17 mouse cellular contexts compared by ENCODE assay signal in the genomic region with DNA sequence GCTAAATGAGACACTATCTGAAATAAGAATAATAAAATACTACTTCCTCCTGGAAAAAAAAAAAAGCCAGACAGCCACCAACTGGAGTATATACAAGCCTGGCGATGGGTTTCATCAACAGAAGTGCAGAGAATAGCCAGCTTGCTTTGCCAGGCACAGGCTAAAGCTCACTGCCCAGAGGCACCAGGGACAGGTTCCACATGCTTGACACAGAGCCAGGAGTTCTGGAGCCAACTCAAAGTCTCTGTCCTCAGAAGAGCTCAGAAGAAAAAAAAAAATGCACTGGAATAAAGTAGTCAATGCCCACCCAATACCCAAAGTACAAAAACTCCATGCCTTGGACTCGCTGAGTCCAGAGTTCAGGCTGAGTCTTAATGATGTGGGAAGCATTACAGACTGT.
DNase-seq lines count a peak whose midpoint lies in the region; ATAC-seq and TF ChIP-seq lines count a peak whose summit lies in the region.
"Had no signal": no experiment of that assay in that cellular context is flagged by ENCODE, and none has a peak within 500 bp of the region (broad histone marks: within the 10 kb centered on the region; RNA-seq: fewer than 3 reads in every experiment).

No protein-coding gene starts in this region.

- TF ChIP-seq POLR2A in kidney, adult 2 months (IDR thresholded peaks at IDR 0.05; ENCODE audit: low read depth, low read length): no peak

- H3K9me3 ChIP-seq in kidney, embryonic 15.5 days (replicated peaks): no peaks in the 10 kb centered on the region
- H3K9me3 ChIP-seq: embryonic facial prominence, embryonic 10.5 days; heart, embryonic 10.5 days; limb, embryonic 13.5 days; neural tube, embryonic 12.5 days; stomach, embryonic 15.5 days had no signal

- H3K4me1 ChIP-seq in kidney, adult 2 months (ENCODE audit: control insufficient read depth, insufficient read depth, low read length): no peaks in the 10 kb centered on the region
- peaks cover 9% of the 10 kb centered on the region for H3K4me1 ChIP-seq in kidney, embryonic 15.5 days
- H3K4me1 ChIP-seq: heart, embryonic 10.5 days; stomach, embryonic 15.5 days had no signal

- no peak overlapping the region for H3K27ac ChIP-seq in kidney, adult 2 months (ENCODE audit: insufficient read depth, low read depth, low read length)
- no peak overlapping the region for H3K27ac ChIP-seq in kidney, embryonic 15.5 days
- H3K27ac ChIP-seq: embryonic facial prominence, embryonic 10.5 days; heart, embryonic 10.5 days; limb, embryonic 13.5 days; neural tube, embryonic 12.5 days; stomach, embryonic 15.5 days had no signal

- intact Hi-C loops in gastrocnemius, postnatal 36 days (cut with DNase I): no loop called here

- ATAC-seq in kidney, embryonic 15.5 days (replicated peaks; ENCODE audit: low FRiP score): no peak
- ATAC-seq: activated CD4-positive, CD25-positive, alpha-beta regulatory T cell, adult 4 months; forebrain, embryonic 14.5 days; Patski had no signal

- H3K4me2 ChIP-seq in kidney, embryonic 15.5 days: no peak overlapping the region
- H3K4me2 ChIP-seq: neural tube, embryonic 12.5 days; stomach, embryonic 15.5 days had no signal

- no peak for TF ChIP-seq CTCF in kidney, adult 2 months (conservative IDR thresholded peaks at IDR 0.05; ENCODE audit: insufficient read depth, insufficient read length, low read depth, low read length)

- H3K4me3 ChIP-seq in kidney, adult 2 months (ENCODE audit: insufficient read depth, low read depth, low read length): no peak overlapping the region
- H3K4me3 ChIP-seq in kidney, embryonic 15.5 days (replicated peaks): no peak overlapping the region
- H3K4me3 ChIP-seq: embryonic facial prominence, embryonic 10.5 days; heart, embryonic 10.5 days; limb, embryonic 13.5 days; neural tube, embryonic 12.5 days; stomach, embryonic 15.5 days had no signal

- no peak overlapping the region for H3K9ac ChIP-seq in kidney, embryonic 15.5 days
- H3K9ac ChIP-seq: limb, embryonic 13.5 days; neural tube, embryonic 12.5 days; stomach, embryonic 15.5 days had no signal

- 63% methylated on average over 2 of the region's 2 CpGs for WGBS in kidney, adult 2 months
- 93% methylated on average over 2 of the region's 2 CpGs for WGBS in kidney, embryonic 15.5 days

- DNase-seq in gastrocnemius, postnatal 10 days: peak; percentile 27
- no peak for DNase-seq in gastrocnemius, postnatal 36 days
- peak; percentile 59 for DNase-seq in kidney, adult 2 months
- peak; percentile 6 for DNase-seq in Muller cell, postnatal 12 days (ENCODE audit: inconsistent ontology term)
- peak; percentile 56 for DNase-seq in fat pad, adult 2 months (ENCODE audit: extremely low read depth, low read depth, low spot score)
- no peak for DNase-seq in thymus, postnatal 14 days
- no peak for DNase-seq in right cerebral cortex, adult 2 months (ENCODE audit: low spot score in 2 of 2)
- DNase-seq: right cerebral cortex, postnatal 14 days had no signal

- no peaks in the 10 kb centered on the region for H3K27me3 ChIP-seq in kidney, adult 2 months (replicated peaks; ENCODE audit: control insufficient read depth, insufficient read depth, low read length)
- peaks cover 4% of the 10 kb centered on the region; the same call in 1 of the 2 replicates for H3K27me3 ChIP-seq in kidney, embryonic 15.5 days
- H3K27me3 ChIP-seq: neural tube, embryonic 12.5 days; stomach, embryonic 15.5 days had no signal

- H3K36me3 ChIP-seq in kidney, adult 2 months (ENCODE audit: control insufficient read depth, insufficient read depth, low read length): no peaks in the 10 kb centered on the region
- H3K36me3 ChIP-seq in kidney, embryonic 15.5 days: no peaks in the 10 kb centered on the region
- H3K36me3 ChIP-seq: embryonic facial prominence, embryonic 10.5 days; heart, embryonic 10.5 days; limb, embryonic 13.5 days; neural tube, embryonic 12.5 days; stomach, embryonic 15.5 days had no signal

Comparison
In these comparisons a context has a peak if more than half of its experiments do, and no peak if none do; other contexts are left out.
1. DNase-seq: peak in gastrocnemius, postnatal 10 days (single experiment), kidney, adult 2 months (single experiment), Muller cell, postnatal 12 days (single experiment) and fat pad, adult 2 months (single experiment); none in gastrocnemius, postnatal 36 days (0 of 2), thymus, postnatal 14 days (single experiment) and right cerebral cortex, adult 2 months (0 of 2).